Mouse (Mus musculus): ENCODE results near the gene Ttc28.

GRCm38 (mm10) chr5:111133150-111133549 is 253.5 kb downstream of the Ttc28 start:
- TF ChIP-seq USF1 (IDR thresholded peaks at IDR 0.05; ENCODE audit: low read depth) (no peak), CTCF (IDR thresholded peaks at IDR 0.05; ENCODE audit: control insufficient read depth, insufficient read depth, insufficient read length) (no peak), MAX (IDR thresholded peaks at IDR 0.05) (no peak), MYOD1 (IDR thresholded peaks at IDR 0.05; ENCODE audit: control insufficient read depth, insufficient read length, low read depth) (no peak), FOSL1 (IDR thresholded peaks at IDR 0.05; ENCODE audit: insufficient read depth, low read length, poor library complexity, severe bottlenecking) (no peak)
